Mouse (Mus musculus) hindbrain, embryonic 13.5 days (tissue): ENCODE measurements around the gene Dgkg. TPM values are rescaled to one million over a fixed set of nuclear protein-coding genes. Genes with fewer than 3 reads are reported as not detected.

Source experiments
- ATAC-seq: fragments of 200-750 bp; cut with Nextera tagmentation; 2 replicates; pipeline ENCODE4 v1.8.0; 2017; ENCODE audit warnings: moderate TSS enrichment; ENCODE audit not compliant: low FRiP score
- H3K27ac ChIP-seq: fragments of 300-500 bp; sonication (generic); 2 replicates; pipeline ENCODE4 v1.5.1; 2015; ENCODE audit warnings: inconsistent platforms, mild to moderate bottlenecking, moderate library complexity
- H3K27me3 ChIP-seq: fragments of 300-500 bp; sonication (generic); 2 replicates; pipeline ENCODE4 v1.6.1; 2015; ENCODE audit warnings: mild to moderate bottlenecking, inconsistent platforms
- H3K36me3 ChIP-seq: fragments of 300-500 bp; sonication (generic); 2 replicates; pipeline ENCODE4 v1.6.1; 2015; ENCODE audit warnings: mild to moderate bottlenecking, inconsistent platforms
- H3K4me1 ChIP-seq: fragments of 300-500 bp; sonication (generic); replicated peaks from 2 replicates; pipeline ENCODE4 v1.6.1; 2015; ENCODE audit warnings: inconsistent platforms
- H3K4me2 ChIP-seq: fragments of 300-500 bp; sonication (generic); 2 replicates; pipeline ENCODE4 v1.6.1; 2015; ENCODE audit warnings: inconsistent platforms, mild to moderate bottlenecking, moderate library complexity
- H3K4me3 ChIP-seq: fragments of 300-500 bp; sonication (generic); 2 replicates; pipeline ENCODE4 v1.5.1; 2015; ENCODE audit warnings: mild to moderate bottlenecking, inconsistent platforms
- H3K9ac ChIP-seq: fragments of 300-500 bp; sonication (generic); 2 replicates; pipeline ENCODE4 v1.6.1; 2015; ENCODE audit warnings: mild to moderate bottlenecking, inconsistent platforms
- H3K9me3 ChIP-seq: fragments of 300-500 bp; sonication (generic); 2 replicates; pipeline ENCODE4 v1.6.1; 2016; ENCODE audit warnings: inconsistent platforms
- WGBS: fragments of 180-500 bp; shearing (Covaris S2); methylation state at CpG from one replicate; pipeline ENCODE4 v1.1.7; 2015; 5-methylcytosine and 5-hydroxymethylcytosine counted together
- polyA plus RNA-seq: library from polyadenylated mRNA; unstranded; fragments of >200 nt; fragmentation: Nextera tagmentation; extraction: Ambion mirVana; gene quantifications from 2 replicates; pipeline ENCODE4 v1.2.1, GENCODE M21; 2015

The Dgkg gene
- polyA plus RNA-seq, 1 experiment from 2014 or later: 0.84 TPM

GRCm38 (mm10) chr16:22642054-22642453 is 15.0 kb downstream of the Dgkg start:
- Histone ChIP-seq H3K4me2 (no peak overlapping the region), H3K36me3 (no peaks in the 10 kb centered on the region), H3K4me3 (no peak overlapping the region), H3K9me3 (no peaks in the 10 kb centered on the region), H3K27me3 (no peaks in the 10 kb centered on the region), H3K9ac (no peak overlapping the region), H3K4me1 (no peaks in the 10 kb centered on the region), H3K27ac (no peak overlapping the region)
- WGBS: 81% methylated on average over 4 of the region's 4 CpGs
- no peak for ATAC-seq

GRCm38 (mm10) chr16:22641588-22641987 is 15.4 kb downstream of the Dgkg start:
- H3K36me3 ChIP-seq: no peaks in the 10 kb centered on the region
- WGBS: 37% methylated on average over 9 of the region's 9 CpGs
- no peak overlapping the region for H3K4me2 ChIP-seq

GRCm38 (mm10) chr16:22637311-22637710 is 19.7 kb downstream of the Dgkg start:
- H3K4me2 ChIP-seq: no peak overlapping the region
- H3K27me3 ChIP-seq: 0 out of 2 replicates have a peak, but pooled peaks cover 4% of the 10 kb centered on the region
- WGBS: 39% methylated on average over 3 of the region's 3 CpGs
- no peak overlapping the region for H3K9ac ChIP-seq
- no peaks in the 10 kb centered on the region for H3K4me1 ChIP-seq
- no peak overlapping the region for H3K27ac ChIP-seq
- ATAC-seq: no peak
- H3K9me3 ChIP-seq: no peaks in the 10 kb centered on the region
- H3K4me3 ChIP-seq: no peak overlapping the region
- H3K36me3 ChIP-seq: no peaks in the 10 kb centered on the region

More at GRCm38 (mm10) chr16:22641588-22641987, 15.4 kb downstream of the Dgkg start:
- Histone ChIP-seq H3K9me3 (no peaks in the 10 kb centered on the region), H3K27me3 (no peaks in the 10 kb centered on the region), H3K4me1 (no peaks in the 10 kb centered on the region), H3K27ac (no peak overlapping the region), H3K9ac (no peak overlapping the region), H3K4me3 (no peak overlapping the region)
- no peak for ATAC-seq

GRCm38 (mm10) chr16:22635706-22636105 is 21.3 kb downstream of the Dgkg start:
- Histone ChIP-seq H3K9ac (no peak overlapping the region), H3K27ac (no peak overlapping the region), H3K4me3 (no peak overlapping the region), H3K9me3 (no peaks in the 10 kb centered on the region), H3K27me3 (0 out of 2 replicates have a peak, but pooled peaks cover 4% of the 10 kb centered on the region), H3K4me1 (no peaks in the 10 kb centered on the region), H3K36me3 (no peaks in the 10 kb centered on the region), H3K4me2 (no peak overlapping the region)
- ATAC-seq: no peak
- WGBS: 71% methylated on average over 8 of the region's 8 CpGs

GRCm38 (mm10) chr16:22633063-22633462 is 24.0 kb downstream of the Dgkg start:
- 94% methylated on average over 4 of the region's 4 CpGs for WGBS
- no peak for ATAC-seq

GRCm38 (mm10) chr16:22630351-22630750 is 26.7 kb downstream of the Dgkg start:
- Histone ChIP-seq H3K4me2 (no peak overlapping the region), H3K27ac (no peak overlapping the region), H3K27me3 (peaks cover 7% of the 10 kb centered on the region; the same call in 1 of the 2 replicates), H3K9me3 (no peaks in the 10 kb centered on the region), H3K4me1 (no peaks in the 10 kb centered on the region), H3K9ac (no peak overlapping the region), H3K4me3 (no peak overlapping the region), H3K36me3 (no peaks in the 10 kb centered on the region)
- 84% methylated on average over 4 of the region's 4 CpGs for WGBS
- ATAC-seq: no peak

More at GRCm38 (mm10) chr16:22633063-22633462, 24.0 kb downstream of the Dgkg start:
- Histone ChIP-seq H3K27ac (no peak overlapping the region), H3K36me3 (no peaks in the 10 kb centered on the region), H3K4me1 (no peaks in the 10 kb centered on the region), H3K27me3 (0 out of 2 replicates have a peak, but pooled peaks cover 4% of the 10 kb centered on the region), H3K4me2 (no peak overlapping the region), H3K9me3 (no peaks in the 10 kb centered on the region), H3K4me3 (no peak overlapping the region), H3K9ac (no peak overlapping the region)

DNA sequence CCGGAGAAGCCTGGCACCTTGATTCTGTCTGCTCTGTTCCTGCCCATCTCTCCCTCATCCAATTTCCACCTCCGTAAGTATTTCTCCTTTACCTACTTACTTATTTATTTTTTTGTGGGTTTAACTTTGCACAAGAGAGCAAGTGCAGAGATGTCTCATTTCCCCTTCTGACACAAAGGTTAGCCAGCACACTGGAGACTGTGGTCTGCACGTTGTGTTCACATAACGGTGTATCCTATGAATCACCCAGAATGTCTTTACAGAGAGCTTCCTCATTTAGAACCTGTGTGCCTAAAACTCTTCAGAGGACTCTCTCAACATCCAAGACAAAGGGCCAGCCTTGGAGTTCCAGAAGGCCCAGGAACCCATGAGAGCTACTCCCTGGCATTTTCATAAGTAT is 27.1 kb downstream of the Dgkg start:
- Histone ChIP-seq H3K27me3 (peaks cover 7% of the 10 kb centered on the region; the same call in 1 of the 2 replicates), H3K4me3 (no peak overlapping the region), H3K27ac (no peak overlapping the region), H3K9me3 (no peaks in the 10 kb centered on the region), H3K36me3 (no peaks in the 10 kb centered on the region), H3K9ac (no peak overlapping the region), H3K4me1 (no peaks in the 10 kb centered on the region), H3K4me2 (no peak overlapping the region)
- WGBS: 87% methylated on average over 4 of the region's 4 CpGs
- ATAC-seq: no peak

GRCm38 (mm10) chr16:22625987-22626386 is 31.0 kb downstream of the Dgkg start:
- Histone ChIP-seq H3K9ac (no peak overlapping the region), H3K36me3 (no peaks in the 10 kb centered on the region), H3K9me3 (no peaks in the 10 kb centered on the region), H3K27ac (no peak overlapping the region), H3K27me3 (peaks cover 10% of the 10 kb centered on the region; the same call in 1 of the 2 replicates), H3K4me3 (no peak overlapping the region), H3K4me2 (no peak overlapping the region), H3K4me1 (no peaks in the 10 kb centered on the region)
- 91% methylated on average over 5 of the region's 5 CpGs for WGBS
- no peak for ATAC-seq

GRCm38 (mm10) chr16:22625412-22625811 is 31.6 kb downstream of the Dgkg start:
- 86% methylated on average over 5 of the region's 5 CpGs for WGBS
- Histone ChIP-seq H3K4me1 (no peaks in the 10 kb centered on the region), H3K4me2 (no peak overlapping the region), H3K9ac (no peak overlapping the region), H3K27ac (no peak overlapping the region), H3K27me3 (peaks cover 10% of the 10 kb centered on the region; the same call in 1 of the 2 replicates), H3K9me3 (no peaks in the 10 kb centered on the region), H3K4me3 (no peak overlapping the region), H3K36me3 (no peaks in the 10 kb centered on the region)
- no peak for ATAC-seq

DNA sequence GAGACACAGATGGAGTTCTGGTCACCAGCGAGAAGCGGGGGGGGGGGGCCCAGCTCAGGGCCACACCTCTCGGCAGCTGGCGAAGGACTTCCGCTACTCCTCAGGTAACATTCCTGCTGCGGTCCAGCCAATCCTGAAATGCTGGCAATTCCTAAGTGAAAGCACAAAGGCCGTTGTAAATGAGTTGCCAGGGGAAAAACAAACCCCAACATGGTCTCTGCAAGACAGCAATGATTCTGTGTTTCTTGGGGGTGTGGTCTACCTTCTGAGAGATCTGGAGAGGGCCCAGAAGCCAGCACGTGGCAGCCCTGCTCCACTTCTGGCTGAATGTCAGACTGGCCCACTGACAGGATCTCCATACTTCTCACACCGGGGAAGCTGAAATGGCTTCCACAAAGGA is 34.7 kb downstream of the Dgkg start:
- Histone ChIP-seq H3K4me3 (no peak overlapping the region), H3K4me1 (no peaks in the 10 kb centered on the region), H3K9me3 (no peaks in the 10 kb centered on the region), H3K9ac (no peak overlapping the region), H3K27ac (no peak overlapping the region), H3K4me2 (no peak overlapping the region), H3K36me3 (no peaks in the 10 kb centered on the region), H3K27me3 (peaks cover 14% of the 10 kb centered on the region; the same call in 1 of the 2 replicates)
- WGBS: 29% methylated on average over 9 of the region's 9 CpGs
- ATAC-seq: no peak

- 86% methylated on average over 13 of the region's 13 CpGs for WGBS
- no peaks in the 10 kb centered on the region for H3K4me1 ChIP-seq
- peaks cover 15% of the 10 kb centered on the region; the same call in 1 of the 2 replicates for H3K27me3 ChIP-seq
- H3K4me2 ChIP-seq: no peak overlapping the region
- no peak overlapping the region for H3K4me3 ChIP-seq
- H3K36me3 ChIP-seq: no peaks in the 10 kb centered on the region
- no peaks in the 10 kb centered on the region for H3K9me3 ChIP-seq
- no peak overlapping the region for H3K9ac ChIP-seq
- ATAC-seq: no peak
- H3K27ac ChIP-seq: no peak overlapping the region
Observed at GRCm38 (mm10) chr16:22621299-22621920, 35.6 kb downstream of the Dgkg start.

DNA sequence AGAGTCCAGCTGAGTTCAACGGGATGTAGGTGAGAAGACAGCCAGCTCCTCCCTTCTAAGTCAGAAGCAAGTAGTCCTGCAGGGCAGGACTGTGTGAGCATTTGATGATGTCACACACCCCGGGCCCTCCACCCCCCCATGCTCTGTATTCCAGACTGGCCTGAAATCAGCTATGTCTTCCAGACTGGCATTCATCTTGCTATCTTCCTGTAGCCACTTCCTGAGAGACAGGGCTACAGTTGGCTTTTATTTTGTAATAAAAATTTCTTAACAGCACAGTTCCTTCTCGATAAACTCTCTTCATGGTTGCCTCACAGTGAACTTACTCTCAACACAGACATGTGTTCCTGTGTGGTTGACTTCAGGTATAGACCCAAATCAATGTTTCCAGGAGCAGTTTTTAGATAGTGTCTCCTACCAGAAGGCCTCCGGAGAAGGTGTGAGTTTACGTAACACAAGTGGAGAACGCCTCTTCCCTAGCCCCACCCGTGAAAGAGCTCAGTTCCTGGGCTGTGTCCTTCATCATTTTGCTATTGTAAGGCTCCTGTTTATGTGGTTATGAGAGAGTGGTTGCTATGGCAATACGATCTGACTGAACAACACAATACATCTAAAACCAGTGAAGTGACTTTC is 38.5 kb downstream of the Dgkg start:
- WGBS: 80% methylated on average over 8 of the region's 8 CpGs
- Histone ChIP-seq H3K4me2 (no peak overlapping the region), H3K27ac (no peak overlapping the region), H3K4me1 (no peaks in the 10 kb centered on the region), H3K27me3 (0 out of 2 replicates have a peak, but pooled peaks cover 6% of the 10 kb centered on the region), H3K36me3 (no peaks in the 10 kb centered on the region), H3K4me3 (no peak overlapping the region), H3K9me3 (no peaks in the 10 kb centered on the region), H3K9ac (no peak overlapping the region)
- ATAC-seq: no peak

DNA sequence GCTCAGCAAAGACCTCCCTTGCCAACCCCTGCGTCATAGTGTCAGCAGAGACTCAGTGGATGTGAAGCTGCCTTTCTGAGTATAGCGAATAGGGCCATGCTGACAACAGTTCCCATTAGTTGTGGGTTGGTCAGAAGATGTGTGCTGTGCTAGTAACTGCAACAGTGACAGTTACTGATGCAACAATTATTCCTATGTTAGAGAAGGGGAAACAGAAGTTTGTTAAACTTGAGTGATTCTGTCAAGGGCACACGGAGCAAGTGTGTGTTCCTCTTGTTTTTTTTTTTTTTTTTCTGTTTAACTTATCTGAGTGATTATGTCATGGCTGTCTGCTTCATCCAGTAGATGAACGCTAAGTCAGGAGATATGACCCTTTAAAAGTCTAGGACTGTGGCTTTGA is 41.2 kb downstream of the Dgkg start:
- ATAC-seq: no peak
- WGBS: 91% methylated on average over 4 of the region's 4 CpGs

More for the DNA sequence above, 41.2 kb downstream of the Dgkg start:
- H3K4me1 ChIP-seq: no peaks in the 10 kb centered on the region
- H3K27ac ChIP-seq: no peak overlapping the region
- no peak overlapping the region for H3K9ac ChIP-seq
- H3K4me3 ChIP-seq: no peak overlapping the region
- 0 out of 2 replicates have a peak, but pooled peaks cover 5% of the 10 kb centered on the region for H3K27me3 ChIP-seq
- no peak overlapping the region for H3K4me2 ChIP-seq
- H3K9me3 ChIP-seq: no peaks in the 10 kb centered on the region
- no peaks in the 10 kb centered on the region for H3K36me3 ChIP-seq
